21 mouse cellular contexts compared by ENCODE assay signal in the genomic region with DNA sequence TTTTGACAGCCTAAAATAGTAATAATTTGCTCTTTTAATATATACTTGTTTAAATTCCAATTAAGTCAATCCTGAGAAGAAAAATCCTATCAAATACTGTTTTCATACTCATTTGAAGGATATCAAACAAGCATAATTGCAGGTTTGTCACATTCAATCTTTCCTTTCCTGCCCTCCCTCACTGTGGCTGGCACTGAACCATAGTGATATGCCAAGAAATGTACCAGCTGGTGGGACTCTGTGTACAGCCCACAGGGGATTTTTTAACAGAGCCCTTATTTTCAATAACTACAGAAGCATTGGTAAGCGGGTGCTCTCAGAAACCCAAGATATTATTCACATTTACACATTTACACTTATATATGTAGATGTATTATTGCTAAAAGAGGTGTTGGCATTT.
DNase-seq lines count a peak whose midpoint lies in the region; ATAC-seq and TF ChIP-seq lines count a peak whose summit lies in the region.
"Had no signal": no experiment of that assay in that cellular context is flagged by ENCODE, and none has a peak within 500 bp of the region (broad histone marks: within the 10 kb centered on the region; RNA-seq: fewer than 3 reads in every experiment).

No protein-coding gene starts in this region.

- WGBS in forebrain, embryonic 14.5 days = 67% methylated on average over 1 of the region's 1 CpGs
- 93% methylated on average over 1 of the region's 1 CpGs for WGBS in forebrain, embryonic 10.5 days

- H3K36me3 ChIP-seq in forebrain, embryonic 14.5 days (ENCODE audit: control insufficient read depth, insufficient read depth, low read length) = no peaks in the 10 kb centered on the region
- no peaks in the 10 kb centered on the region for H3K36me3 ChIP-seq in forebrain, embryonic 10.5 days (replicated peaks)
- H3K36me3 ChIP-seq: embryonic facial prominence, embryonic 13.5 days; heart, embryonic 13.5 days; limb, embryonic 10.5 days had no signal

- no peak for TF ChIP-seq CTCF in brain, embryonic 14.5 days (IDR thresholded peaks at IDR 0.05; ENCODE audit: borderline replicate concordance, extremely low read depth, insufficient read depth, insufficient read length)

- H3K4me2 ChIP-seq in forebrain, embryonic 14.5 days (ENCODE audit: low read length) = no peak overlapping the region
- H3K4me2 ChIP-seq: embryonic facial prominence, embryonic 13.5 days; heart, embryonic 13.5 days had no signal

- intact Hi-C loops in left cerebral cortex, postnatal 4 days (cut with DNase I) = no loop called here
- intact Hi-C loops in left cerebral cortex, postnatal 14 days (cut with DNase I) = no loop called here

- H3K27me3 ChIP-seq in forebrain, embryonic 14.5 days (replicated peaks; ENCODE audit: control insufficient read depth, insufficient read depth, low read length) = no peaks in the 10 kb centered on the region
- no peaks in the 10 kb centered on the region for H3K27me3 ChIP-seq in forebrain, embryonic 10.5 days (ENCODE audit: poor library complexity, severe bottlenecking)
- H3K27me3 ChIP-seq: CH12.LX; embryonic facial prominence, embryonic 13.5 days; heart, embryonic 13.5 days had no signal

- TF ChIP-seq POLR2A in brain, embryonic 14.5 days (IDR thresholded peaks at IDR 0.05; ENCODE audit: borderline replicate concordance, extremely low read depth, insufficient read depth, insufficient read length, poor library complexity, severe bottlenecking) = no peak

- no peaks in the 10 kb centered on the region for H3K9me3 ChIP-seq in forebrain, embryonic 14.5 days (replicated peaks; ENCODE audit: control insufficient read depth, low read length)
- H3K9me3 ChIP-seq in forebrain, embryonic 10.5 days = no peaks in the 10 kb centered on the region
- H3K9me3 ChIP-seq: embryonic facial prominence, embryonic 13.5 days; heart, embryonic 13.5 days; limb, embryonic 10.5 days had no signal

- H3K4me3 ChIP-seq in forebrain, embryonic 14.5 days (ENCODE audit: low read depth, low read length) = no peak overlapping the region
- H3K4me3 ChIP-seq in forebrain, embryonic 10.5 days = no peak overlapping the region
- H3K4me3 ChIP-seq: embryonic facial prominence, embryonic 13.5 days; heart, embryonic 13.5 days; limb, embryonic 10.5 days had no signal

- DNase-seq in forebrain, embryonic 14.5 days (ENCODE audit: low spot score) = peak; percentile 84
- DNase-seq in forebrain, embryonic 10.5 days (ENCODE audit: extremely low spot score, low spot score) = no peak
- peak; percentile 50 for DNase-seq in left cerebral cortex, postnatal 4 days
- DNase-seq in left cerebral cortex, postnatal 14 days (ENCODE audit: low spot score in 2 of 2) = no peak
- peak; percentile 85 for DNase-seq in brain, embryonic 14.5 days (ENCODE audit: low read depth)
- peak; percentile 37 for DNase-seq in layer of hippocampus, adult 9-11 months
- no peak for DNase-seq in testis, postnatal 14 days (ENCODE audit: low spot score)
- DNase-seq: adrenal gland, postnatal 25 days; cerebellum, adult 9-10 months; gastrocnemius, postnatal 14 days; heart, adult 18-20 months; kidney, adult 8-10 months; kidney, postnatal 14 days; liver, postnatal 0 days; lung, postnatal 14 days; right cerebral cortex, adult 18-20 months; thymus, postnatal 25 days had no signal

- no peak overlapping the region for H3K9ac ChIP-seq in forebrain, embryonic 14.5 days (ENCODE audit: low read length)
- H3K9ac ChIP-seq: embryonic facial prominence, embryonic 13.5 days; heart, embryonic 13.5 days; liver, postnatal 0 days had no signal

- no peak overlapping the region for H3K27ac ChIP-seq in forebrain, embryonic 14.5 days (ENCODE audit: low read depth, low read length)
- no peak overlapping the region for H3K27ac ChIP-seq in forebrain, embryonic 10.5 days
- H3K27ac ChIP-seq: embryonic facial prominence, embryonic 13.5 days; heart, embryonic 13.5 days; limb, embryonic 10.5 days had no signal

- peaks cover 2% of the 10 kb centered on the region; the same call in 1 of the 2 replicates for H3K4me1 ChIP-seq in forebrain, embryonic 14.5 days (ENCODE audit: control insufficient read depth, insufficient read depth, low read length)
- peaks cover 5% of the 10 kb centered on the region; the same call in 1 of the 2 replicates for H3K4me1 ChIP-seq in forebrain, embryonic 10.5 days
- H3K4me1 ChIP-seq: embryonic facial prominence, embryonic 13.5 days; heart, embryonic 13.5 days; limb, embryonic 10.5 days had no signal

- ATAC-seq in forebrain, embryonic 14.5 days = peak; percentile 88
- ATAC-seq: liver, postnatal 0 days had no signal

Comparison
In these comparisons a context has a peak if more than half of its experiments do, and no peak if none do; other contexts are left out.
1. DNase-seq: peak in forebrain, embryonic 14.5 days (single experiment), left cerebral cortex, postnatal 4 days (single experiment), brain, embryonic 14.5 days (single experiment) and layer of hippocampus, adult 9-11 months (single experiment); none in forebrain, embryonic 10.5 days (single experiment), left cerebral cortex, postnatal 14 days (0 of 2) and testis, postnatal 14 days (single experiment).